Mouse (Mus musculus) hindbrain, embryonic 14.5 days (tissue): ENCODE measurements at regions not wholly inside any gene's neighbourhood (a gene's known extent, or its start where the extent isn't known, plus 50 kb on each side); places are given as distances from the start of the nearest gene placed in this dataset.
A peak's percentile ranks its signal among the peaks of the same experiment; 100 is the strongest.

Experiments used
- ATAC-seq: fragments of 200-750 bp; cut with Nextera tagmentation; 2 replicates; pipeline ENCODE4 v1.8.0; 2017; ENCODE audit warnings: moderate number of reproducible peaks, mild to moderate bottlenecking, moderate TSS enrichment, moderate library complexity; ENCODE audit not compliant: low FRiP score
- DNase-seq: peaks from one replicate; pipeline ENCODE4 v3.0.0-alpha.2; 2015; ENCODE audit warnings: low spot score
- H3K27ac ChIP-seq: fragments of 300-500 bp; sonication (generic); 2 replicates; pipeline ENCODE4 v1.5.1; 2014; ENCODE audit warnings: mild to moderate bottlenecking, moderate library complexity
- H3K27me3 ChIP-seq: fragments of 300-500 bp; sonication (generic); 2 replicates; pipeline ENCODE4 v1.6.1; 2014; ENCODE audit warnings: mild to moderate bottlenecking, low read length, mixed read lengths; ENCODE audit not compliant: control insufficient read depth, insufficient read depth
- H3K36me3 ChIP-seq: fragments of 300-500 bp; sonication (generic); replicated peaks from 2 replicates; pipeline ENCODE4 v1.6.1; 2014; ENCODE audit not compliant: control insufficient read depth, insufficient read depth
- H3K4me1 ChIP-seq: fragments of 300-500 bp; sonication (generic); replicated peaks from 2 replicates; pipeline ENCODE4 v1.6.1; 2014; ENCODE audit warnings: antibody characterized with exemption, low read length, mixed read lengths; ENCODE audit not compliant: control insufficient read depth, insufficient read depth
- H3K4me2 ChIP-seq: fragments of 300-500 bp; sonication (generic); replicated peaks from 2 replicates; pipeline ENCODE4 v1.6.1; 2014; ENCODE audit warnings: mild to moderate bottlenecking, moderate library complexity
- H3K4me3 ChIP-seq: fragments of 300-500 bp; sonication (generic); replicated peaks from 2 replicates; pipeline ENCODE4 v1.5.1; 2014; ENCODE audit warnings: mild to moderate bottlenecking, low read length
- H3K9ac ChIP-seq: fragments of 300-500 bp; sonication (generic); 2 replicates; pipeline ENCODE4 v1.6.1; 2014
- H3K9me3 ChIP-seq: fragments of 300-500 bp; sonication (generic); 2 replicates; pipeline ENCODE4 v1.6.1; 2016; ENCODE audit warnings: low read length; ENCODE audit not compliant: control insufficient read depth
- WGBS: fragments of 180-500 bp; shearing (Covaris S2); extraction: QIAGEN DNeasy Blood & Tissue Kit; methylation state at CpG from one replicate; pipeline ENCODE4 v1.1.7; 2014; 5-methylcytosine and 5-hydroxymethylcytosine counted together

GRCm38 (mm10) chr5:7428291-7428690, 83.7 kb upstream of the Zfp804b start:
- H3K36me3 ChIP-seq, result no peaks in the 10 kb centered on the region
- no peak overlapping the region for H3K27ac ChIP-seq
- ATAC-seq, result no peak
- 42% methylated on average over 5 of the region's 5 CpGs for WGBS
- no peaks in the 10 kb centered on the region for H3K4me1 ChIP-seq
- no peaks in the 10 kb centered on the region for H3K27me3 ChIP-seq
- H3K4me3 ChIP-seq, result no peak overlapping the region
- H3K9me3 ChIP-seq, result no peaks in the 10 kb centered on the region
- no peak overlapping the region for H3K4me2 ChIP-seq
- no peak for DNase-seq
- no peak overlapping the region for H3K9ac ChIP-seq

GRCm38 (mm10) chr5:7436461-7436860, 91.9 kb upstream of the Zfp804b start:
- ATAC-seq, result no peak

GRCm38 (mm10) chr5:7448001-7448400, 103.4 kb upstream of the Zfp804b start:
- Histone ChIP-seq H3K36me3 (no peaks in the 10 kb centered on the region), H3K27ac (no peak overlapping the region), H3K27me3 (no peaks in the 10 kb centered on the region), H3K4me3 (no peak overlapping the region), H3K9ac (no peak overlapping the region), H3K4me2 (no peak overlapping the region), H3K9me3 (no peaks in the 10 kb centered on the region), H3K4me1 (no peaks in the 10 kb centered on the region)
- DNase-seq, result no peak
- no peak for ATAC-seq
- WGBS, result 66% methylated on average over 2 of the region's 2 CpGs

More at GRCm38 (mm10) chr5:7436461-7436860, 91.9 kb upstream of the Zfp804b start:
- Histone ChIP-seq H3K4me1 (no peaks in the 10 kb centered on the region), H3K9ac (no peak overlapping the region), H3K4me2 (no peak overlapping the region), H3K9me3 (no peaks in the 10 kb centered on the region), H3K36me3 (no peaks in the 10 kb centered on the region), H3K27me3 (no peaks in the 10 kb centered on the region), H3K4me3 (no peak overlapping the region), H3K27ac (no peak overlapping the region)
- no peak for DNase-seq
- 76% methylated on average over 2 of the region's 2 CpGs for WGBS

GRCm38 (mm10) chr5:7454896-7455295, 110.3 kb upstream of the Zfp804b start:
- ATAC-seq, result no peak
- 95% methylated on average over 1 of the region's 1 CpGs for WGBS
- no peak overlapping the region for H3K4me2 ChIP-seq

GRCm38 (mm10) chr5:7457102-7457501, 112.5 kb upstream of the Zfp804b start:
- Histone ChIP-seq H3K27me3 (no peaks in the 10 kb centered on the region), H3K9ac (no peak overlapping the region), H3K4me2 (no peak overlapping the region), H3K36me3 (no peaks in the 10 kb centered on the region), H3K9me3 (no peaks in the 10 kb centered on the region), H3K4me1 (no peaks in the 10 kb centered on the region), H3K4me3 (no peak overlapping the region), H3K27ac (no peak overlapping the region)
- ATAC-seq (no peak), DNase-seq (no peak)
- WGBS, result 87% methylated on average over 3 of the region's 3 CpGs

More at GRCm38 (mm10) chr5:7454896-7455295, 110.3 kb upstream of the Zfp804b start:
- no peaks in the 10 kb centered on the region for H3K4me1 ChIP-seq
- H3K9me3 ChIP-seq, result no peaks in the 10 kb centered on the region
- H3K9ac ChIP-seq, result no peak overlapping the region
- no peak overlapping the region for H3K27ac ChIP-seq
- no peaks in the 10 kb centered on the region for H3K27me3 ChIP-seq
- no peaks in the 10 kb centered on the region for H3K36me3 ChIP-seq
- no peak for DNase-seq
- H3K4me3 ChIP-seq, result no peak overlapping the region

DNA sequence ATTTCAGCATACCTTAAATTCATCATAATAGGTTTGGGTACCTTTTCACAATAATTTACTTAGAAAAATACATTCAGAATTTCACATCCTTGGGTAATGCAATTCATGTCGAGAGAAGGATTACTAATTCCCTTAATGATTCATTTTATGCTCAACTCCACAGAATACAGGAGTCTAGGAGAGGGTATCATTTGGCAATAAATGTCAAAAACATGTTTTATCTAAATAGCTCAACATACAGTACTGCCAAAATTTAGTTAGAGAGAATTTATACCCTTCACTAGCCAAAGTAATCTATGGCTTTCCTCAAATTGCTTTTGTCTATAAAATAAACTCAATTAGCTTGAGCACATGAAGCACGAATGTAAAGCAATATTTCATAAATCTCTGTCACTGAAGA, 144.6 kb upstream of the Zfp804b start:
- H3K4me1 ChIP-seq, result no peaks in the 10 kb centered on the region
- no peaks in the 10 kb centered on the region for H3K36me3 ChIP-seq
- no peaks in the 10 kb centered on the region for H3K27me3 ChIP-seq
- H3K4me3 ChIP-seq, result no peak overlapping the region
- no peak for DNase-seq
- no peak overlapping the region for H3K9ac ChIP-seq
- ATAC-seq, result no peak
- H3K27ac ChIP-seq, result no peak overlapping the region
- no peaks in the 10 kb centered on the region for H3K9me3 ChIP-seq
- no peak overlapping the region for H3K4me2 ChIP-seq
- WGBS, result 68% methylated on average over 2 of the region's 2 CpGs

- H3K4me2 ChIP-seq, result no peak overlapping the region
- H3K9ac ChIP-seq, result no peak overlapping the region
- no peak overlapping the region for H3K4me3 ChIP-seq
- WGBS, result 69% methylated on average over 3 of the region's 3 CpGs
- H3K9me3 ChIP-seq, result no peaks in the 10 kb centered on the region
- H3K27ac ChIP-seq, result no peak overlapping the region
- H3K36me3 ChIP-seq, result no peaks in the 10 kb centered on the region
- H3K27me3 ChIP-seq, result no peaks in the 10 kb centered on the region
- no peaks in the 10 kb centered on the region for H3K4me1 ChIP-seq
- 0 out of 2 replicates have a peak, but pooled peaks have one; percentile 21 for ATAC-seq
- DNase-seq, result no peak
Observed at GRCm38 (mm10) chr5:7489602-7490001, 145.0 kb upstream of the Zfp804b start.

- Histone ChIP-seq H3K27me3 (no peaks in the 10 kb centered on the region), H3K9ac (no peak overlapping the region), H3K27ac (no peak overlapping the region), H3K4me3 (no peak overlapping the region), H3K9me3 (no peaks in the 10 kb centered on the region), H3K4me1 (no peaks in the 10 kb centered on the region), H3K36me3 (no peaks in the 10 kb centered on the region), H3K4me2 (no peak overlapping the region)
- DNase-seq, result peak; percentile 24
- WGBS, result 68% methylated on average over 3 of the region's 3 CpGs
- peak; percentile 62; the same call in 1 of the 2 replicates for ATAC-seq
Observed at GRCm38 (mm10) chr5:7517520-7518181, 173.1 kb upstream of the Zfp804b start.

DNA sequence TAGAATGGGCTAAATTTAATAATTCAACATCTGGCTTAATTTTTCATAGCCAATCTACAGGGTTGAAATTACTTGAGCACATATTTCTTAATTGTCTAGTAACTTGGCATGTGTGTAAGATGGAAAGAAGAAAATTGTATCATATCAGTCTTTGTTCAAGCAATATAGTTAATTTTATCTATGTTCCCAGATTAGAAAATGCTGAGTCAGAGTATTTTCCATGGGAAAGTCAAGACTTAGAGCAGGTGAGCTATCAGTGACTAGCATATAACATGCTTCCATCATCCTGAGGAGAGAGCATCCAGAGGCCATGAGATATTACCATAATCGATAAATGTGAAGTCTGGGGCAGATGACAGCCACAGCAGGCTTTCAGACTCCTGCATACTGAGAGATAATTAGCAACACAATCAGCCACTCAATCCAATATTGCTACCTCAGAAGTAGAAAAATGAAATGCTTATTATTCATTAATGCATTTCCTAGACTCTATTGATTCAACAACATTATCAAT, 188.2 kb upstream of the Zfp804b start:
- Histone ChIP-seq H3K9ac (no peak overlapping the region), H3K4me1 (no peaks in the 10 kb centered on the region), H3K27me3 (no peaks in the 10 kb centered on the region), H3K9me3 (no peaks in the 10 kb centered on the region), H3K27ac (no peak overlapping the region), H3K4me3 (no peak overlapping the region), H3K4me2 (no peak overlapping the region), H3K36me3 (no peaks in the 10 kb centered on the region)
- WGBS, result 77% methylated on average over 1 of the region's 1 CpGs
- 0 out of 2 replicates have a peak, but pooled peaks have one; percentile 27 for ATAC-seq
- no peak for DNase-seq
